Mouse (Mus musculus) right cerebral cortex, postnatal 36 days (tissue): ENCODE results near the gene Zfp827.
A peak's percentile ranks its signal among the peaks of the same experiment; 100 is the strongest.

Experiments used
- DNase-seq, 2 experiments: peaks; one replicate each; pipeline ENCODE4 v3.0.0; 2022; ENCODE audit warnings: low spot score in 2 of 2, mixed read lengths in 1 of 2

The Zfp827 gene

GRCm38 (mm10) chr8:79027977-79028487 lies at the start of gene Zfp827:
Gene Zfp827 (plus strand): TSS chr8:79028437.
- peak; percentile 58 to 70 for DNase-seq

- no peak for DNase-seq
Measured at GRCm38 (mm10) chr8:79004341-79004740, 23.9 kb upstream of the Zfp827 start.

- DNase-seq: no peak
Measured at GRCm38 (mm10) chr8:79015061-79015460, 13.2 kb upstream of the Zfp827 start.

- DNase-seq: peak in 1 of 2 experiments; percentile 39
Measured at GRCm38 (mm10) chr8:79016076-79016475, 12.2 kb upstream of the Zfp827 start.

GRCm38 (mm10) chr8:79016583-79016982 lies 11.7 kb upstream of the Zfp827 start:
- no peak for DNase-seq

- no peak for DNase-seq
Measured at GRCm38 (mm10) chr8:79023922-79024321, 4.3 kb upstream of the Zfp827 start.

- DNase-seq: no peak
Measured at GRCm38 (mm10) chr8:79027319-79027718, 918 bp upstream of the Zfp827 start.

- peak; percentile 6 to 10 for DNase-seq
Measured at GRCm38 (mm10) chr8:79028541-79029395, 531 bp downstream of the Zfp827 start.

- DNase-seq: peak; percentile 58 to 61
Measured at GRCm38 (mm10) chr8:79029396-79030325, 1.4 kb downstream of the Zfp827 start.

GRCm38 (mm10) chr8:79030326-79031265 lies 2.4 kb downstream of the Zfp827 start:
- DNase-seq: peak; percentile 45 to 55

- no peak for DNase-seq
Measured at GRCm38 (mm10) chr8:79037532-79037931, 9.3 kb downstream of the Zfp827 start.

GRCm38 (mm10) chr8:79037991-79038390 lies 9.8 kb downstream of the Zfp827 start:
- DNase-seq: no peak

- DNase-seq: no peak
Measured at GRCm38 (mm10) chr8:79041429-79041828, 13.2 kb downstream of the Zfp827 start.

- no peak for DNase-seq
Measured at GRCm38 (mm10) chr8:79042252-79042651, 14.0 kb downstream of the Zfp827 start.

GRCm38 (mm10) chr8:79044673-79045072 lies 16.4 kb downstream of the Zfp827 start:
- no peak for DNase-seq

- DNase-seq: no peak
Measured at GRCm38 (mm10) chr8:79046659-79047058, 18.4 kb downstream of the Zfp827 start.

- no peak for DNase-seq
Measured at GRCm38 (mm10) chr8:79048388-79049005, 20.3 kb downstream of the Zfp827 start.

- DNase-seq: no peak
Measured at GRCm38 (mm10) chr8:79054222-79054621, 26.0 kb downstream of the Zfp827 start.

- DNase-seq: no peak
Measured at GRCm38 (mm10) chr8:79057179-79057578, 28.9 kb downstream of the Zfp827 start.

GRCm38 (mm10) chr8:79059361-79059760 lies 31.1 kb downstream of the Zfp827 start:
- DNase-seq: no peak
